Mouse (Mus musculus): ENCODE measurements at regions not wholly inside any gene's neighbourhood (a gene's known extent, or its start where the extent isn't known, plus 50 kb on each side); places are given as distances from the start of the nearest gene placed in this dataset.

DNA sequence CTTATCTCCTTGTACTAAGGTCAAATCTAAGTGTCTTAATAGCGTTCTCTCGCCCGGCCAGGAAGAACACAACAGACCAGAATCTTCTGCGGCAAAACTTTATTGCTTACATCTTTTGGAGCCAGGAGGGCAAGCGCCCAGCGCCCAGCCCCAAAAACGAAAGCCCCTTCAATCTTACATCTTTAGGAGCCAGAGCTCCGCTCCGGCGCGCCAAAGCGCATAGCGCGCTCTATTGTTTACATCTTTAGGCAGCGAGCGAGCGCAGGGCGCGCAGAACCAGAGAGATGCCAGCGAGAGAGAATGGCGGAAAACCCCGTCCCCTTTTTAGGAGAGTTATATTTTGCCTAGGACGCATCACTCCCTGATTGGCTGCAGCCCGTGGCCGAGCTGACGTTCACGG is 373.2 kb upstream of the Gm21477 start:
- DNase-seq (ENCODE audit: low spot score in 2 of 2) = peak; percentile 1 to 19
